8 mouse cellular contexts compared by ENCODE assay signal in genomic region chr19:6235084-6236052, GRCm38 (mm10). TPM values are rescaled to one million over a fixed set of nuclear protein-coding genes. Genes with fewer than 3 reads are reported as not detected.
A peak's percentile ranks its signal among the peaks of the same experiment; 100 is the strongest.
DNase-seq lines count a peak whose midpoint lies in the region; ATAC-seq lines count a peak whose summit lies in the region.

Gene Ppp2r5b, minus strand, starts transcription at chr19:6235872.

- peak within 1 kb of the TSS; percentile 91 for H3K27ac ChIP-seq in intestine, embryonic 14.5 days (ENCODE audit: low read depth)

- H3K4me3 ChIP-seq in intestine, embryonic 14.5 days (ENCODE audit: low read depth, low read length), result peak within 1 kb of the TSS; percentile 61

- intact Hi-C loops in left cerebral cortex, postnatal 14 days (cut with DNase I), result loop anchor here (1.0 to 5.0 kb wide), 2 partner anchors 94 to 108 kb away; partner anchors contain the start of genes Arl2 and Snx15

- peaks cover 15% of the 10 kb centered on the region for H3K4me1 ChIP-seq in intestine, embryonic 14.5 days (replicated peaks; ENCODE audit: control insufficient read depth, insufficient read depth, low read length)

- no peaks in the 10 kb centered on the region for H3K27me3 ChIP-seq in intestine, embryonic 14.5 days (replicated peaks; ENCODE audit: control insufficient read depth, insufficient read depth, low read length)

- H3K9ac ChIP-seq in intestine, embryonic 14.5 days (ENCODE audit: low read length), result peak within 1 kb of the TSS; percentile 57

- 3% methylated on average over 48 of the region's 48 CpGs for WGBS in intestine, embryonic 14.5 days

- ATAC-seq in intestine, embryonic 14.5 days (replicated peaks; ENCODE audit: low FRiP score, low TSS enrichment, low read depth), result peak; percentile 89

- no peaks in the 10 kb centered on the region for H3K9me3 ChIP-seq in intestine, embryonic 14.5 days (ENCODE audit: control insufficient read depth, low read length)

- H3K36me3 ChIP-seq in intestine, embryonic 14.5 days (ENCODE audit: control insufficient read depth, insufficient read depth, low read length), result peaks cover 29% of the 10 kb centered on the region

- DNase-seq in adrenal gland, adult (ENCODE audit: inconsistent age in 2 of 2, low spot score in 1 of 2), result peak; percentile 97 to 99
- peak; percentile 94 for DNase-seq in embryo, embryonic 10.5 days (ENCODE audit: low spot score)
- peak; percentile 95 for DNase-seq in gastrocnemius, postnatal 25 days
- DNase-seq in intestine, embryonic 14.5 days (ENCODE audit: low spot score), result peak; percentile 96
- peak; percentile 95 to 96 for DNase-seq in left cerebral cortex, postnatal 14 days (ENCODE audit: low spot score in 2 of 2)
- DNase-seq in mesoderm, embryonic 11.5 days (ENCODE audit: low read depth, low spot score), result peak; percentile 92
- peak; percentile 90 to 92 for DNase-seq in right cerebral cortex, postnatal 36 days (ENCODE audit: low spot score in 2 of 2)
- peak; percentile 94 for DNase-seq in yolk sac, embryonic 10.5 days (ENCODE audit: low spot score)

- H3K4me2 ChIP-seq in intestine, embryonic 14.5 days (ENCODE audit: low read length), result peak within 1 kb of the TSS; percentile 57

RNA-seq across cellular contexts. Expression of gene Ppp2r5b, which starts in this region (rescaled TPM):
- total RNA-seq in gastrocnemius, postnatal 25 days (2021), result 10 to 100 TPM; 28.8 to 32.5 TPM
- 24.1 and 27.5 TPM in 2 replicates for polyA plus RNA-seq in intestine, embryonic 14.5 days (2014; fragmentation: Nextera tagmentation; extraction: Ambion mirVana)
- 100 to 1,000 TPM; 187 to 194 TPM for total RNA-seq in left cerebral cortex, postnatal 14 days (2021)

Comparison
In these comparisons a context has a peak if more than half of its experiments do, and no peak if none do; other contexts are left out.
1. Peak in every context shown above with its lines: DNase-seq, ATAC-seq, H3K4me3 ChIP-seq and H3K27ac ChIP-seq.
2. RNA of gene Ppp2r5b (total RNA-seq): 187 to 194 TPM in left cerebral cortex, postnatal 14 days; 28.8 to 32.5 TPM in gastrocnemius, postnatal 25 days; every median in the first group is over 4 times any median in the second.